Mouse (Mus musculus) heart, embryonic 16.5 days (tissue): ENCODE data around the gene Gbe1. TPM values are rescaled to one million over a fixed set of nuclear protein-coding genes. Genes with fewer than 3 reads are reported as not detected.
A peak's percentile ranks its signal among the peaks of the same experiment; 100 is the strongest.

Experiments used
- ATAC-seq: fragments of 200-750 bp; cut with Nextera tagmentation; replicated peaks from 2 replicates; pipeline ENCODE4 v1.8.0; 2017; ENCODE audit warnings: moderate number of reproducible peaks; ENCODE audit not compliant: insufficient read depth, low FRiP score; ENCODE audit errors: extremely low read depth
- H3K27ac ChIP-seq: fragments of 300-500 bp; sonication (generic); 2 replicates; pipeline ENCODE4 v1.5.1; 2014; ENCODE audit warnings: mild to moderate bottlenecking, low read length, control low read depth, moderate library complexity
- H3K27me3 ChIP-seq: fragments of 300-500 bp; sonication (generic); 2 replicates; pipeline ENCODE4 v1.6.1; 2014; ENCODE audit warnings: low read length, mixed read lengths; ENCODE audit not compliant: control insufficient read depth, insufficient read depth
- H3K36me3 ChIP-seq: fragments of 300-500 bp; sonication (generic); 2 replicates; pipeline ENCODE4 v1.6.1; 2014; ENCODE audit not compliant: control insufficient read depth, insufficient read depth
- H3K4me1 ChIP-seq: fragments of 300-500 bp; sonication (generic); 2 replicates; pipeline ENCODE4 v1.6.1; 2014; ENCODE audit warnings: low read length, mixed read lengths; ENCODE audit not compliant: control insufficient read depth, insufficient read depth
- H3K4me2 ChIP-seq: fragments of 300-500 bp; sonication (generic); 2 replicates; pipeline ENCODE4 v1.6.1; 2014; ENCODE audit warnings: low read depth, mild to moderate bottlenecking, control low read depth, low read length
- H3K4me3 ChIP-seq: fragments of 300-500 bp; sonication (generic); 2 replicates; pipeline ENCODE4 v1.5.1; 2014; ENCODE audit warnings: mild to moderate bottlenecking, control low read depth, low read length
- H3K9ac ChIP-seq: fragments of 300-500 bp; sonication (generic); 2 replicates; pipeline ENCODE4 v1.6.1; 2014; ENCODE audit warnings: low read length, control low read depth
- H3K9me3 ChIP-seq: fragments of 300-500 bp; sonication (generic); replicated peaks from 2 replicates; pipeline ENCODE4 v1.6.1; 2016; ENCODE audit warnings: low read length; ENCODE audit not compliant: control insufficient read depth
- WGBS: fragments of 180-500 bp; shearing (Covaris S2); extraction: QIAGEN DNeasy Blood & Tissue Kit; methylation state at CpG from one replicate; pipeline ENCODE4 v1.1.7; 2014; 5-methylcytosine and 5-hydroxymethylcytosine counted together
- polyA plus RNA-seq: library from polyadenylated mRNA; unstranded; fragments of >200 nt; fragmentation: Nextera tagmentation; extraction: Ambion mirVana; gene quantifications from 2 replicates; pipeline ENCODE4 v1.2.1, GENCODE M21; 2015

Gene Gbe1
- polyA plus RNA-seq, 1 experiment from 2014 or later: 79.5 TPM

GRCm38 (mm10) chr16:70344496-70344895 lies 30.7 kb downstream of the Gbe1 start:
- no peaks in the 10 kb centered on the region for H3K36me3 ChIP-seq
- H3K9ac ChIP-seq: no peak overlapping the region
- no peak overlapping the region for H3K4me3 ChIP-seq
- no peaks in the 10 kb centered on the region for H3K27me3 ChIP-seq
- no peak for ATAC-seq
- H3K27ac ChIP-seq: no peak overlapping the region
- H3K9me3 ChIP-seq: no peaks in the 10 kb centered on the region
- 66% methylated on average over 1 of the region's 1 CpGs for WGBS
- H3K4me2 ChIP-seq: no peak overlapping the region
- H3K4me1 ChIP-seq: peaks cover 18% of the 10 kb centered on the region

- H3K4me2 ChIP-seq: no peak overlapping the region
- no peaks in the 10 kb centered on the region for H3K27me3 ChIP-seq
- ATAC-seq: no peak
- H3K4me1 ChIP-seq: peaks cover 18% of the 10 kb centered on the region
- no peak overlapping the region for H3K9ac ChIP-seq
- H3K4me3 ChIP-seq: no peak overlapping the region
- WGBS: 85% methylated on average over 10 of the region's 10 CpGs
- no peak overlapping the region for H3K27ac ChIP-seq
- no peaks in the 10 kb centered on the region for H3K36me3 ChIP-seq
- H3K9me3 ChIP-seq: no peaks in the 10 kb centered on the region
Measured at GRCm38 (mm10) chr16:70345607-70346006, 31.9 kb downstream of the Gbe1 start.

- Histone ChIP-seq H3K4me2 (no peak overlapping the region), H3K27ac (no peak overlapping the region), H3K9ac (no peak overlapping the region), H3K9me3 (no peaks in the 10 kb centered on the region), H3K4me1 (peaks cover 12% of the 10 kb centered on the region), H3K4me3 (no peak overlapping the region), H3K27me3 (no peaks in the 10 kb centered on the region), H3K36me3 (no peaks in the 10 kb centered on the region)
- 0 out of 2 replicates have a peak, but pooled peaks have one; percentile 25 for ATAC-seq
- WGBS: 58% methylated on average over 8 of the region's 8 CpGs
Measured at GRCm38 (mm10) chr16:70350011-70350410, 36.3 kb downstream of the Gbe1 start.

- Histone ChIP-seq H3K4me1 (peaks cover 4% of the 10 kb centered on the region), H3K27me3 (no peaks in the 10 kb centered on the region), H3K9ac (no peak overlapping the region), H3K9me3 (no peaks in the 10 kb centered on the region; the same call in 1 of the 2 replicates), H3K4me3 (no peak overlapping the region), H3K36me3 (peaks cover 3% of the 10 kb centered on the region; the same call in 1 of the 2 replicates), H3K4me2 (no peak overlapping the region), H3K27ac (peak overlapping the region; percentile 25)
- ATAC-seq: no peak; the same call in 1 of the 2 replicates
- 49% methylated on average over 11 of the region's 11 CpGs for WGBS
Measured at GRCm38 (mm10) chr16:70351641-70352280, 38.0 kb downstream of the Gbe1 start.

GRCm38 (mm10) chr16:70352571-70352970 lies 38.8 kb downstream of the Gbe1 start:
- Histone ChIP-seq H3K36me3 (peaks cover 3% of the 10 kb centered on the region; the same call in 1 of the 2 replicates), H3K4me3 (no peak overlapping the region), H3K27me3 (no peaks in the 10 kb centered on the region), H3K9me3 (no peaks in the 10 kb centered on the region; the same call in 1 of the 2 replicates), H3K4me2 (no peak overlapping the region), H3K4me1 (no peaks in the 10 kb centered on the region; the same call in 1 of the 2 replicates), H3K9ac (no peak overlapping the region), H3K27ac (no peak overlapping the region)
- no peak for ATAC-seq
- WGBS: 49% methylated on average over 3 of the region's 3 CpGs

- ATAC-seq: peak; percentile 78
- no peak overlapping the region for H3K4me2 ChIP-seq
- H3K4me1 ChIP-seq: no peaks in the 10 kb centered on the region; the same call in 1 of the 2 replicates
- no peak overlapping the region for H3K27ac ChIP-seq
- no peaks in the 10 kb centered on the region; the same call in 1 of the 2 replicates for H3K9me3 ChIP-seq
- 26% methylated on average over 2 of the region's 2 CpGs for WGBS
- no peak overlapping the region for H3K4me3 ChIP-seq
- H3K27me3 ChIP-seq: no peaks in the 10 kb centered on the region
- H3K9ac ChIP-seq: no peak overlapping the region
- peaks cover 3% of the 10 kb centered on the region; the same call in 1 of the 2 replicates for H3K36me3 ChIP-seq
Measured at GRCm38 (mm10) chr16:70353058-70353457, 39.3 kb downstream of the Gbe1 start.

- Histone ChIP-seq H3K27ac (no peak overlapping the region), H3K4me1 (no peaks in the 10 kb centered on the region), H3K36me3 (peaks cover 25% of the 10 kb centered on the region), H3K27me3 (no peaks in the 10 kb centered on the region), H3K4me2 (no peak overlapping the region), H3K4me3 (no peak overlapping the region), H3K9me3 (peaks cover 15% of the 10 kb centered on the region), H3K9ac (no peak overlapping the region)
- 93% methylated on average over 6 of the region's 6 CpGs for WGBS
- ATAC-seq: no peak
Measured at GRCm38 (mm10) chr16:70358326-70358725, 44.6 kb downstream of the Gbe1 start.

GRCm38 (mm10) chr16:70365229-70365628 lies 51.5 kb downstream of the Gbe1 start:
- WGBS: 85% methylated on average over 3 of the region's 3 CpGs
- Histone ChIP-seq H3K36me3 (peaks cover 14% of the 10 kb centered on the region), H3K4me1 (no peaks in the 10 kb centered on the region), H3K27ac (no peak overlapping the region), H3K9me3 (peaks cover 7% of the 10 kb centered on the region), H3K4me2 (no peak overlapping the region), H3K9ac (no peak overlapping the region), H3K27me3 (no peaks in the 10 kb centered on the region), H3K4me3 (no peak overlapping the region)
- ATAC-seq: no peak

GRCm38 (mm10) chr16:70381045-70381444 lies 67.3 kb downstream of the Gbe1 start:
- Histone ChIP-seq H3K4me3 (no peak overlapping the region), H3K9ac (no peak overlapping the region), H3K27ac (no peak overlapping the region), H3K4me2 (no peak overlapping the region), H3K27me3 (no peaks in the 10 kb centered on the region), H3K9me3 (no peaks in the 10 kb centered on the region), H3K36me3 (peaks cover 3% of the 10 kb centered on the region), H3K4me1 (no peaks in the 10 kb centered on the region)
- 91% methylated on average over 2 of the region's 2 CpGs for WGBS
- no peak for ATAC-seq
